Mouse (Mus musculus): ENCODE data around the gene Gm38392. TPM values are rescaled to one million over a fixed set of nuclear protein-coding genes. Genes with fewer than 3 reads are reported as not detected.

The Gm38392 gene
- polyA plus RNA-seq, 1 experiment = not detected

GRCm38 (mm10) chr3:88203999-88204700, 82.9 kb downstream of the Gm38392 start:
- Histone ChIP-seq H3K36me3 (ENCODE audit: control insufficient read depth, insufficient read depth, low read length) (no peaks in the 10 kb centered on the region), H3K27me3 (ENCODE audit: control insufficient read depth, insufficient read depth, low read length) (peaks cover 84% of the 10 kb centered on the region), H3K4me1 (ENCODE audit: control insufficient read depth, insufficient read depth, insufficient read length, low read length) (peaks cover 11% of the 10 kb centered on the region), H3K4me3 (ENCODE audit: low read depth, low read length) (no peak overlapping the region), H3K27ac (ENCODE audit: insufficient read depth, low read depth, low read length) (no peak overlapping the region)
- TF ChIP-seq CTCF (IDR thresholded peaks at IDR 0.05; ENCODE audit: extremely low read depth, insufficient read length, insufficient replicate concordance, low read depth, low read length) (no peak), POLR2A (IDR thresholded peaks at IDR 0.05; ENCODE audit: low read depth, low read length) (no peak)
- 9% methylated on average over 7 of the region's 7 CpGs for WGBS

DNA sequence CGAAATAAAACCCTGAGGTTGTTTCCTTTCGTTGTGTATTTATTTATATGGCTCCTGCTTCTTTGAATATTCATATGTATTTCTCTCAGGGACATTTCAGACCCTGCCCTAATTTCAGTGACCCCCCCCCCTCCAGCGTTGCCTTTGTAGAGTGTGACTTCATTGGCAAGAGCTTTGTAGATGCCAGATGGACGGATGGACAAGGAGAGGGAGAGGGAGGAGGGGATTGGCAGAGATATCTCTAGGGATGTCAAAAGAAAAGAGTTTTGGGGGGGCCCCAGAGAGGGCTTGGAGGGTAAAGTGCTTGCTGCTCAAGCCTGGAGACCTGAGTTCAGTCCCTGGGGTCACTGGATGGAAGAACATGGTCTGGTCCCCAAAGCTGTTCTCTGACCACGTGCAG, 83.6 kb downstream of the Gm38392 start:
- peaks cover 85% of the 10 kb centered on the region for H3K27me3 ChIP-seq (ENCODE audit: control insufficient read depth, insufficient read depth, low read length)
- H3K27ac ChIP-seq (ENCODE audit: insufficient read depth, low read depth, low read length) = no peak overlapping the region
- no peak overlapping the region for H3K4me3 ChIP-seq (ENCODE audit: low read depth, low read length)
- no peaks in the 10 kb centered on the region for H3K36me3 ChIP-seq (ENCODE audit: control insufficient read depth, insufficient read depth, low read length)
- 18% methylated on average over 5 of the region's 5 CpGs for WGBS
- peaks cover 11% of the 10 kb centered on the region for H3K4me1 ChIP-seq (ENCODE audit: control insufficient read depth, insufficient read depth, insufficient read length, low read length)
- no peak for TF ChIP-seq POLR2A (IDR thresholded peaks at IDR 0.05; ENCODE audit: low read depth, low read length)
- TF ChIP-seq CTCF (IDR thresholded peaks at IDR 0.05; ENCODE audit: extremely low read depth, insufficient read length, insufficient replicate concordance, low read depth, low read length) = no peak

DNA sequence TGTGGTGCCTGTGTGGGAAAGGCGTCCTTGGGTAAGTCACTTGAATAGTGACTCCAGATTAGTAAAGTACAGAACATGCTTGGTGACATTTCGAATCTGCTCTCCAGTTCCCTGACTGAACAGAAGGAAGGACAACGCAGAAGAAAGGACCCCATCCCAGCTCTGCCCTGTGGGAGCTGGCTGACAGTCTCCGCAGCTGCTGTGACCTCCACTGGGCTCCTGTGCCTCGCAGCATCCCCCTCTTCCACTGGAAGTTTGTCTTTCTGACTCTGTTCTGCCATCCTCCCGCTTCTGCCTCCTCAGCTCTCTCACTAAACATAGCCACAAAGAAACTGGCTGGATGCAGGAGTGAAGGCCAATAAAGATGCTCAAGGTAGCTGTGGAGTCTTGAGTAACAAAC, 84.0 kb downstream of the Gm38392 start:
- Histone ChIP-seq H3K36me3 (ENCODE audit: control insufficient read depth, insufficient read depth, low read length) (no peaks in the 10 kb centered on the region), H3K27ac (ENCODE audit: insufficient read depth, low read depth, low read length) (no peak overlapping the region), H3K27me3 (ENCODE audit: control insufficient read depth, insufficient read depth, low read length) (peaks cover 85% of the 10 kb centered on the region), H3K4me3 (ENCODE audit: low read depth, low read length) (no peak overlapping the region), H3K4me1 (ENCODE audit: control insufficient read depth, insufficient read depth, insufficient read length, low read length) (peaks cover 11% of the 10 kb centered on the region)
- no peak for TF ChIP-seq POLR2A (IDR thresholded peaks at IDR 0.05; ENCODE audit: low read depth, low read length)
- no peak for TF ChIP-seq CTCF (IDR thresholded peaks at IDR 0.05; ENCODE audit: extremely low read depth, insufficient read length, insufficient replicate concordance, low read depth, low read length)
- 6% methylated on average over 6 of the region's 6 CpGs for WGBS

DNA sequence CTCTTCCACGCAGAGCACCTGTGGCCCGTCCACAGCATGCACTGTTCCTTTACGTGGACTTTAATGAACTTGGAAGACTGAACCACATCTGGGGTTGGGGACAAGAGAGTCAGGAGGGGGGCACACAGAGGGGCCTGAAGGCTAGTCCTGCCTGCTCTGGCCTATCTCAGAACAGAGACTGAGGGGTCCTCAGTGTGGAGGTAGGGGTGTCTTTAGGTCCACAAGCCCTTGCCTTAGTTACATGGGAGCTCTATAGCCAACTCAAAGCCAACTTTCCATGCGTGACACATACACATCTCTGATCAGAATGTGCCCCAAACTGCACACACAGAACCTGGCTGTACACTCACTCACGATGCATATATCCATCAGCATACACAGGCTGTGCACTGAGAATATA, 85.4 kb downstream of the Gm38392 start:
- Histone ChIP-seq H3K36me3 (ENCODE audit: control insufficient read depth, insufficient read depth, low read length) (no peaks in the 10 kb centered on the region), H3K4me1 (ENCODE audit: control insufficient read depth, insufficient read depth, insufficient read length, low read length) (peaks cover 11% of the 10 kb centered on the region), H3K27ac (ENCODE audit: insufficient read depth, low read depth, low read length) (no peak overlapping the region), H3K27me3 (ENCODE audit: control insufficient read depth, insufficient read depth, low read length) (peaks cover 77% of the 10 kb centered on the region), H3K4me3 (ENCODE audit: low read depth, low read length) (no peak overlapping the region)
- TF ChIP-seq POLR2A (IDR thresholded peaks at IDR 0.05; ENCODE audit: low read depth, low read length) = no peak
- TF ChIP-seq CTCF (IDR thresholded peaks at IDR 0.05; ENCODE audit: extremely low read depth, insufficient read length, insufficient replicate concordance, low read depth, low read length) = no peak
- 26% methylated on average over 5 of the region's 5 CpGs for WGBS

DNA sequence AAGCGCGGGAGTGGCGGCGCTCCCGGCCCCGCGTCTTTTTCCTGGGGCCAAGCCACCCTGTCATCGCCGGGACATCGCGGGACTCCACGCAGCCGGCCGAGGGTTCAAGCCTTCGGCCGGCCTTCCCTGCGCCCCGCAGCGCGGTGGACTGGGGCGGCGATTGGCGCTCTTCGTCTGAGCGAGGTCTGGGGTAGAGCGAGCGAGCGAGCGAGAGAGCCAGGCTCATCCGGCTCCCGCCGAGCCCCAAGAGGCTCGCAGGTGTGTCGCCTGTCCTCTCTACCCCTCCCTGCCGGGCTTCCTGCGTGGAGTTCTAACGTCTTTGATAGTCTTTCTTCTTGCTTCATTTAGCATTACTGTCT, 86.1 kb downstream of the Gm38392 start:
- 1% methylated on average over 37 of the region's 37 CpGs for WGBS
- peaks cover 11% of the 10 kb centered on the region for H3K4me1 ChIP-seq (ENCODE audit: control insufficient read depth, insufficient read depth, insufficient read length, low read length)
- H3K36me3 ChIP-seq (ENCODE audit: control insufficient read depth, insufficient read depth, low read length) = no peaks in the 10 kb centered on the region
- H3K4me3 ChIP-seq (ENCODE audit: low read depth, low read length) = peak overlapping the region; percentile 44
- TF ChIP-seq POLR2A (IDR thresholded peaks at IDR 0.05; ENCODE audit: low read depth, low read length) = no peak
- H3K27ac ChIP-seq (ENCODE audit: insufficient read depth, low read depth, low read length) = no peak overlapping the region
- peaks cover 72% of the 10 kb centered on the region for H3K27me3 ChIP-seq (ENCODE audit: control insufficient read depth, insufficient read depth, low read length)

- TF ChIP-seq CTCF (IDR thresholded peaks at IDR 0.05; ENCODE audit: extremely low read depth, insufficient read length, insufficient replicate concordance, low read depth, low read length) (no peak), POLR2A (IDR thresholded peaks at IDR 0.05; ENCODE audit: low read depth, low read length) (no peak)
These were observed 86.6 kb downstream of the Gm38392 start for GRCm38 (mm10) chr3:88200161-88200971.

DNA sequence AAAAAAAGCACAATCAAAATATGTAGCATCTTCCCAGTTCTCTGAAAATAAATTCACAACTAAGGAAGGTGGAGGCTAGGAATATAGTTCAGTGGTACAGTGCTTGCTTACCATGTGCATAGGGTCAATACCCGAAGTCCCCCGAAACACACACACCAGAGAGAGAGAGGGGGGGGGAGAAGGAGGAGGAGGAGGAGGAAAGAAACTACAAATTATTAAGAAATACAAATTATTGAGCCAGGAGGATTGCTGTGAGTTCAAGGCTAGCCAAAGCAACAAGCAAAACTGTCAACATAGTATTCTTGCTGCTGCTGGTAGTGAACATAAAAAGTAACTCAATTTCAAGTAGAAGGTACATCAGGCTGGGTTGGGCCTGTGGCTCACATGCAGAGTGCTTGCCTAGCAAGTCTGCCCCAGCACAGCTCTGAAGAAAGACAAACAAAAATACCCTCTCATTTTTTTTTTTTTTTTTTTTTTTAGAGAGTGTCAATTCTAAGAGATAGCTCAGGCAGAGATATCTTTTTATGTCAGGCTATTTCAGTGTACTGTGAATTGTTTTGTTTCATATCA, 87.4 kb downstream of the Gm38392 start:
- 48% methylated on average over 2 of the region's 2 CpGs for WGBS
- peaks cover 11% of the 10 kb centered on the region for H3K4me1 ChIP-seq (ENCODE audit: control insufficient read depth, insufficient read depth, insufficient read length, low read length)

More at GRCm38 (mm10) chr3:88200161-88200971, 86.6 kb downstream of the Gm38392 start:
- WGBS = 2% methylated on average over 59 of the region's 61 CpGs
- H3K36me3 ChIP-seq (ENCODE audit: control insufficient read depth, insufficient read depth, low read length) = no peaks in the 10 kb centered on the region
- no peak overlapping the region for H3K27ac ChIP-seq (ENCODE audit: insufficient read depth, low read depth, low read length)
- H3K4me1 ChIP-seq (ENCODE audit: control insufficient read depth, insufficient read depth, insufficient read length, low read length) = peaks cover 11% of the 10 kb centered on the region
- H3K4me3 ChIP-seq (ENCODE audit: low read depth, low read length) = peak overlapping the region; percentile 44
- peaks cover 70% of the 10 kb centered on the region for H3K27me3 ChIP-seq (ENCODE audit: control insufficient read depth, insufficient read depth, low read length)

More for the DNA sequence above, 87.4 kb downstream of the Gm38392 start:
- no peak overlapping the region for H3K4me3 ChIP-seq (ENCODE audit: low read depth, low read length)
- no peaks in the 10 kb centered on the region for H3K36me3 ChIP-seq (ENCODE audit: control insufficient read depth, insufficient read depth, low read length)
- no peak overlapping the region for H3K27ac ChIP-seq (ENCODE audit: insufficient read depth, low read depth, low read length)
- TF ChIP-seq CTCF (IDR thresholded peaks at IDR 0.05; ENCODE audit: extremely low read depth, insufficient read length, insufficient replicate concordance, low read depth, low read length) = no peak
- no peak for TF ChIP-seq POLR2A (IDR thresholded peaks at IDR 0.05; ENCODE audit: low read depth, low read length)
- peaks cover 67% of the 10 kb centered on the region for H3K27me3 ChIP-seq (ENCODE audit: control insufficient read depth, insufficient read depth, low read length)
